In genomic region chr14:105258379-105259034, GRCm38 (mm10) we compare ENCODE assay signal across 8 mouse cellular contexts. TPM values are rescaled to one million over a fixed set of nuclear protein-coding genes. Genes with fewer than 3 reads are reported as not detected.
A peak's percentile ranks its signal among the peaks of the same experiment; 100 is the strongest.
DNase-seq lines count a peak whose midpoint lies in the region; ATAC-seq and TF ChIP-seq lines count a peak whose summit lies in the region.

Gene Ndfip2 (plus strand): TSS chr14:105258573.

- peak within 1 kb of the TSS; percentile 81 for H3K4me3 ChIP-seq in ES-Bruce4 (ENCODE audit: low read depth, low read length)
- H3K4me3 ChIP-seq in forebrain, embryonic 13.5 days: peak within 1 kb of the TSS; percentile 72
- peak within 1 kb of the TSS; percentile 82 for H3K4me3 ChIP-seq in lung, embryonic 14.5 days (ENCODE audit: low read depth, low read length)
- H3K4me3 ChIP-seq in olfactory bulb, adult 2 months (ENCODE audit: insufficient read depth, low read depth, low read length): peak within 1 kb of the TSS; percentile 94
- peak within 1 kb of the TSS; percentile 50 for H3K4me3 ChIP-seq in thymus, adult 2 months (ENCODE audit: control insufficient read depth, insufficient read depth, low read length)

- peak; percentile 98 for ATAC-seq in forebrain, embryonic 13.5 days
- ATAC-seq in lung, embryonic 14.5 days (ENCODE audit: insufficient read depth): peak; percentile 98

- no peaks in the 10 kb centered on the region for H3K4me1 ChIP-seq in ES-Bruce4 (ENCODE audit: control insufficient read depth, insufficient read depth, low read length)
- H3K4me1 ChIP-seq in forebrain, embryonic 13.5 days: peaks cover 15% of the 10 kb centered on the region; the same call in 1 of the 2 replicates
- no peaks in the 10 kb centered on the region; the same call in 1 of the 2 replicates for H3K4me1 ChIP-seq in lung, embryonic 14.5 days (ENCODE audit: insufficient read depth)
- no peaks in the 10 kb centered on the region for H3K4me1 ChIP-seq in olfactory bulb, adult 2 months (ENCODE audit: control insufficient read depth, insufficient read depth, low read length)
- no peaks in the 10 kb centered on the region for H3K4me1 ChIP-seq in thymus, adult 2 months (replicated peaks; ENCODE audit: control insufficient read depth, insufficient read depth, low read length)

- TF ChIP-seq EP300 in ES-Bruce4 (IDR thresholded peaks at IDR 0.05; ENCODE audit: insufficient read depth, low read depth, low read length): no peak

- H3K9me3 ChIP-seq in ES-Bruce4 (replicated peaks; ENCODE audit: control insufficient read depth, insufficient read depth, low read length, poor library complexity, severe bottlenecking): no peaks in the 10 kb centered on the region
- H3K9me3 ChIP-seq in forebrain, embryonic 13.5 days (replicated peaks): no peaks in the 10 kb centered on the region
- H3K9me3 ChIP-seq in lung, embryonic 14.5 days (ENCODE audit: low read depth, low read length): no peaks in the 10 kb centered on the region

- peak within 1 kb of the TSS; percentile 85 for H3K9ac ChIP-seq in ES-Bruce4 (ENCODE audit: low read depth, poor library complexity, severe bottlenecking)
- H3K9ac ChIP-seq in forebrain, embryonic 13.5 days: peak within 1 kb of the TSS; percentile 89
- peak within 1 kb of the TSS; percentile 94 for H3K9ac ChIP-seq in lung, embryonic 14.5 days

- intact Hi-C loops in heart, postnatal 10 days (cut with DNase I): loop anchor here (5.0 kb wide), 2 partner anchors 76 to 639 kb away; partner anchors contain the start of gene Spry2

- no peaks in the 10 kb centered on the region for H3K36me3 ChIP-seq in ES-Bruce4 (ENCODE audit: control insufficient read depth, insufficient read depth, low read length, poor library complexity, severe bottlenecking)
- H3K36me3 ChIP-seq in forebrain, embryonic 13.5 days (ENCODE audit: poor library complexity, severe bottlenecking): no peaks in the 10 kb centered on the region
- H3K36me3 ChIP-seq in lung, embryonic 14.5 days (ENCODE audit: insufficient read depth): no peaks in the 10 kb centered on the region
- no peaks in the 10 kb centered on the region for H3K36me3 ChIP-seq in thymus, adult 2 months (ENCODE audit: control insufficient read depth, insufficient read depth, low read length)

- no peaks in the 10 kb centered on the region for H3K27me3 ChIP-seq in ES-Bruce4 (ENCODE audit: control insufficient read depth, insufficient read depth, low read length, poor library complexity, severe bottlenecking)
- no peaks in the 10 kb centered on the region for H3K27me3 ChIP-seq in forebrain, embryonic 13.5 days
- no peaks in the 10 kb centered on the region for H3K27me3 ChIP-seq in lung, embryonic 14.5 days (ENCODE audit: insufficient read depth, low read length)
- no peaks in the 10 kb centered on the region for H3K27me3 ChIP-seq in thymus, adult 2 months (ENCODE audit: control insufficient read depth, insufficient read depth, low read length)

- no peak for TF ChIP-seq CTCF in ES-Bruce4 (IDR thresholded peaks at IDR 0.05; ENCODE audit: low read depth, low read length)
- TF ChIP-seq CTCF in lung, embryonic 14.5 days (IDR thresholded peaks at IDR 0.05; ENCODE audit: low read depth): no peak
- TF ChIP-seq CTCF in olfactory bulb, adult 2 months (IDR thresholded peaks at IDR 0.05; ENCODE audit: insufficient read depth, low read depth, low read length): no peak
- TF ChIP-seq CTCF in thymus, adult 2 months (IDR thresholded peaks at IDR 0.05; ENCODE audit: borderline replicate concordance, control insufficient read depth, extremely low read depth, insufficient read depth, low read length, poor library complexity): peak; percentile 57; the same call in 1 of the 2 replicates

- peak within 1 kb of the TSS; percentile 75 for H3K4me2 ChIP-seq in forebrain, embryonic 13.5 days
- H3K4me2 ChIP-seq in lung, embryonic 14.5 days: peak within 1 kb of the TSS; percentile 77

- WGBS in forebrain, embryonic 13.5 days: under 1% methylated on average over 70 of the region's 70 CpGs
- WGBS in lung, embryonic 14.5 days: under 1% methylated on average over 69 of the region's 70 CpGs
- under 1% methylated on average over 70 of the region's 70 CpGs for WGBS in olfactory bulb, adult 2 months
- under 1% methylated on average over 70 of the region's 70 CpGs for WGBS in thymus, adult 2 months

- TF ChIP-seq POLR2A in ES-Bruce4 (IDR thresholded peaks at IDR 0.05; ENCODE audit: insufficient read depth, low read length): no peak
- TF ChIP-seq POLR2A in olfactory bulb, adult 2 months (IDR thresholded peaks at IDR 0.05; ENCODE audit: insufficient read depth, low read depth, low read length): peak; percentile 85
- peak; percentile 80; the same call in 1 of the 2 replicates for TF ChIP-seq POLR2A in thymus, adult 2 months (IDR thresholded peaks at IDR 0.05; ENCODE audit: control insufficient read depth, extremely low read depth, insufficient read depth, low read length, poor library complexity)

- DNase-seq in c-Kit-positive CD71-positive TER-119-positive erythroid progenitor cells, embryonic 14.5 days (ENCODE audit: low spot score): peak; percentile 80
- DNase-seq in heart, postnatal 10 days: peak; percentile 87 to 89
- DNase-seq in layer of hippocampus, adult 18-20 months (ENCODE audit: low spot score in 2 of 2): peak; percentile 88 to 89
- DNase-seq in lung, embryonic 14.5 days: peak; percentile 94
- DNase-seq in thymus, adult 2 months: peak; percentile 87

- no peak within 1 kb of the TSS for H3K27ac ChIP-seq in ES-Bruce4 (ENCODE audit: insufficient read depth, low read length)
- H3K27ac ChIP-seq in forebrain, embryonic 13.5 days: peak within 1 kb of the TSS; percentile 94
- H3K27ac ChIP-seq in lung, embryonic 14.5 days (ENCODE audit: low read depth): peak within 1 kb of the TSS; percentile 91
- H3K27ac ChIP-seq in olfactory bulb, adult 2 months (ENCODE audit: insufficient read depth, low read depth, low read length): peak within 1 kb of the TSS; percentile 77
- H3K27ac ChIP-seq in thymus, adult 2 months (ENCODE audit: control insufficient read depth, insufficient read depth, low read length): no peak within 1 kb of the TSS

RNA-seq across cellular contexts. Expression of gene Ndfip2, which starts in this region (rescaled TPM):
- polyA plus RNA-seq in ES-Bruce4 (2011; ENCODE audit: insufficient read depth, insufficient read length, low read depth, missing spikeins): 33.4 and 34.4 TPM in 2 replicates
- polyA plus RNA-seq in forebrain, embryonic 13.5 days (2015; fragmentation: Nextera tagmentation; extraction: Ambion mirVana): 61.7 and 64.9 TPM in 2 replicates
- total RNA-seq in heart, postnatal 10 days (2021): 10 to 100 TPM; 27.7 to 30.3 TPM
- total RNA-seq in layer of hippocampus, adult 18-20 months (2021): 10 to 100 TPM; 81.4 to 85.3 TPM
- polyA plus RNA-seq in lung, embryonic 14.5 days (2014; fragmentation: Nextera tagmentation; extraction: Ambion mirVana): 60.3 and 63.8 TPM in 2 replicates
- polyA plus RNA-seq in olfactory bulb, adult 2 months (2012; ENCODE audit: insufficient read depth, insufficient read length, low replicate concordance, missing spikeins): not detected in 2 replicates
- 57.7 and 59.2 TPM in 2 replicates for polyA plus RNA-seq in thymus, adult 2 months (2012; rRNA removed)

Comparison
In these comparisons a context has a peak if more than half of its experiments do, and no peak if none do; other contexts are left out.
1. H3K27ac ChIP-seq: peak in forebrain, embryonic 13.5 days (single experiment), lung, embryonic 14.5 days (single experiment) and olfactory bulb, adult 2 months (single experiment); none in ES-Bruce4 (single experiment) and thymus, adult 2 months (single experiment).
2. Peak in every context shown above with its lines, with median percentiles within 50 percentile points of each other: H3K4me3 ChIP-seq, H3K9ac ChIP-seq and DNase-seq.